Mouse (Mus musculus) kidney, postnatal 0 days (tissue): Measurements from ENCODE around the gene Pus10. TPM values are rescaled to one million over a fixed set of nuclear protein-coding genes. Genes with fewer than 3 reads are reported as not detected.

Source experiments
- ATAC-seq: fragments of 200-750 bp; cut with Nextera tagmentation; replicated peaks from 2 replicates; pipeline ENCODE4 v1.8.0; 2017; ENCODE audit warnings: low read depth, moderate number of reproducible peaks, moderate TSS enrichment, moderate library complexity; ENCODE audit not compliant: low FRiP score
- DNase-seq: peaks from one replicate; pipeline ENCODE4 v3.0.0-alpha.2; 2016; ENCODE audit warnings: low spot score
- H3K27ac ChIP-seq: fragments of 300-500 bp; sonication (generic); 2 replicates; pipeline ENCODE4 v1.5.1; 2014; ENCODE audit warnings: mild to moderate bottlenecking
- H3K27me3 ChIP-seq: fragments of 300-500 bp; sonication (generic); 2 replicates; pipeline ENCODE4 v1.6.1; 2014; ENCODE audit warnings: low read length, mixed read lengths; ENCODE audit not compliant: insufficient read depth
- H3K36me3 ChIP-seq: fragments of 300-500 bp; sonication (generic); 2 replicates; pipeline ENCODE4 v1.6.1; 2014; ENCODE audit warnings: low read length, mixed read lengths; ENCODE audit not compliant: insufficient read depth
- H3K4me1 ChIP-seq: fragments of 300-500 bp; sonication (generic); replicated peaks from 2 replicates; pipeline ENCODE4 v1.6.1; 2014; ENCODE audit warnings: antibody characterized with exemption, low read length, mixed read lengths; ENCODE audit not compliant: insufficient read depth
- H3K4me2 ChIP-seq: fragments of 300-500 bp; sonication (generic); 2 replicates; pipeline ENCODE4 v1.6.1; 2014; ENCODE audit warnings: mild to moderate bottlenecking, low read length, moderate library complexity, mixed read lengths
- H3K4me3 ChIP-seq: fragments of 300-500 bp; sonication (generic); replicated peaks from 2 replicates; pipeline ENCODE4 v1.5.1; 2014; ENCODE audit warnings: low read depth, low read length
- H3K9ac ChIP-seq: fragments of 300-500 bp; sonication (generic); 2 replicates; pipeline ENCODE4 v1.6.1; 2014; ENCODE audit warnings: low read depth, low read length
- H3K9me3 ChIP-seq: fragments of 300-500 bp; sonication (generic); replicated peaks from 2 replicates; pipeline ENCODE4 v1.6.1; 2016; ENCODE audit warnings: low read length, inconsistent platforms, mixed read lengths
- CTCF ChIP-seq: IDR thresholded peaks from 2 replicates; pipeline ENCODE4 v1.5.1; 2016; ENCODE audit warnings: antibody characterized with exemption, low read depth, mild to moderate bottlenecking, moderate library complexity
- WGBS: fragments of 180-500 bp; shearing (Covaris S2); extraction: QIAGEN DNeasy Blood & Tissue Kit; methylation state at CpG from one replicate; pipeline ENCODE4 v1.1.7; 2014; 5-methylcytosine and 5-hydroxymethylcytosine counted together
- polyA plus RNA-seq: library from polyadenylated mRNA; unstranded; fragments of >200 nt; fragmentation: Nextera tagmentation; extraction: Ambion mirVana; gene quantifications from 2 replicates; pipeline ENCODE4 v1.2.1, GENCODE M21; 2015

The Pus10 gene
- polyA plus RNA-seq, 1 experiment from 2014 or later, result 19.3 TPM

DNA sequence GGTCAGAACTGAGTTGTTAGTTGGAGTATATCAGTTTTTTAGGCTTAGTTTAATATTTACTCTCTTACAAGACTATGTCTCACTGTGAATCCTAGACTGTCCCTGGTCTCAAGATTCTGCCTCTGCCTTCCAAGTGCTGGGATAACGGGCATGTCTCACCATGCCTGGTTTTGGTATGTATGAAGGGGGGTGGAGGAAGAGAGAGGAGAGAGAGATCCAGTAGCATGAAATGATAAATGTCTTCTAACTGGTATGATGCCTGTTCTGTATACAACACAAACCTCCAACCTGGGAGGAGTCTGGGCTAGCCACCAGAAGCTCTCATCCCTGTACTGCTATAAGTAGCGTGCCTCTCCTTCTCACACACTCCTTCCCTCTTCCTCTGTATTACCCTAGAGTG lies 61.0 kb downstream of the Pus10 start:
- no peak for DNase-seq
- TF ChIP-seq CTCF, result no peak

GRCm38 (mm10) chr11:23728186-23728585 lies 62.7 kb downstream of the Pus10 start:
- 85% methylated on average over 2 of the region's 2 CpGs for WGBS
- Histone ChIP-seq H3K9me3 (no peaks in the 10 kb centered on the region), H3K4me2 (no peak overlapping the region), H3K4me3 (no peak overlapping the region), H3K27ac (no peak overlapping the region), H3K4me1 (no peaks in the 10 kb centered on the region), H3K27me3 (no peaks in the 10 kb centered on the region), H3K36me3 (peaks cover 27% of the 10 kb centered on the region), H3K9ac (no peak overlapping the region)
- DNase-seq (no peak), ATAC-seq (no peak)
- no peak for TF ChIP-seq CTCF

More for the DNA sequence above, 61.0 kb downstream of the Pus10 start:
- no peaks in the 10 kb centered on the region for H3K4me1 ChIP-seq
- no peak overlapping the region for H3K9ac ChIP-seq
- H3K9me3 ChIP-seq, result no peaks in the 10 kb centered on the region
- H3K36me3 ChIP-seq, result peaks cover 26% of the 10 kb centered on the region
- H3K4me2 ChIP-seq, result no peak overlapping the region
- H3K27me3 ChIP-seq, result no peaks in the 10 kb centered on the region
- no peak overlapping the region for H3K4me3 ChIP-seq
- H3K27ac ChIP-seq, result no peak overlapping the region
- no peak for ATAC-seq
- 88% methylated on average over 2 of the region's 2 CpGs for WGBS

DNA sequence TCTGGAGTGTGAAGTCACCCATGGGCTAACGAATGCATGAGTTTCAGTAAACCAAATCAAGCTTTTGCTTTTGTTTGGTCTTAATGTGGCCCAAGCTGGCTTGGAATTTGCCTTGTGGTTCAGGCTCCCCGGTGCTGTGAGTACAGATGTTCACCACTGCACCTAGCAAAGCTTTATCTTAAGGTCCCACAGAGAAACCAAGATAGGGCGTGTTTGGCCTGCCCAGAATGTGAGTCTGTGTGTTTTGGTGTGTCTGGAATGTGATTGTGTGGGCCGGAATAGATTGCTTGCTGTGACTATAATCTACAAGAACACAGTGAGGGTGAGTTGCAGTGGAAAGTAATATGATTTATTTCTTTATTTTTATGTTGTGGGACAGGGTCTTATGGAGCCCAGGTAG lies 64.6 kb downstream of the Pus10 start:
- 91% methylated on average over 4 of the region's 4 CpGs for WGBS
- no peak overlapping the region for H3K4me3 ChIP-seq
- H3K9ac ChIP-seq, result no peak overlapping the region
- H3K27me3 ChIP-seq, result no peaks in the 10 kb centered on the region
- ATAC-seq, result no peak
- H3K9me3 ChIP-seq, result no peaks in the 10 kb centered on the region
- H3K27ac ChIP-seq, result no peak overlapping the region
- DNase-seq, result no peak
- H3K4me1 ChIP-seq, result no peaks in the 10 kb centered on the region
- H3K36me3 ChIP-seq, result peaks cover 23% of the 10 kb centered on the region
- no peak for TF ChIP-seq CTCF
- H3K4me2 ChIP-seq, result no peak overlapping the region

DNA sequence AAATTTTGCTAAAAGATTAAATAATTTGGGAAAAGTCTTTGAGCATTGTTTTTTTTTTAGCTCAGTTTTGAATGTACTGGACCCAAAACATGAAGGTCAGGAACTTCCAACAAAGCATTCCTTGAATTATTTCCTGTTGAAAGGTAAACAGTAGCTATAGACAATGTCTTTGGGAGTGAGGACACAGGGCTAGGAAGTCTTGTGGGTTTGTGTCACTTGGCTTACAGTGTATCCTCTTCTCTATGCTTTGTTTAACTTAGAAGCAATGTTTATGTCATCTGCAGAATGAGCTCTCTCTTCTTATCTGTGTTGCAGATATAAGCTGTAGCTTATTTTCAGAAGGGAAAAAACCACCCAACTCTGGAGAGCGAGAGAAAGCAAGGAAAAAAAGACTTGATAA lies 67.4 kb downstream of the Pus10 start:
- no peak overlapping the region for H3K4me2 ChIP-seq
- no peak overlapping the region for H3K9ac ChIP-seq
- 83% methylated on average over 1 of the region's 1 CpGs for WGBS
- no peaks in the 10 kb centered on the region for H3K9me3 ChIP-seq
- no peak overlapping the region for H3K4me3 ChIP-seq
- DNase-seq, result no peak
- no peak for TF ChIP-seq CTCF
- H3K27me3 ChIP-seq, result no peaks in the 10 kb centered on the region
- H3K4me1 ChIP-seq, result no peaks in the 10 kb centered on the region
- H3K27ac ChIP-seq, result no peak overlapping the region
- peaks cover 14% of the 10 kb centered on the region; the same call in 1 of the 2 replicates for H3K36me3 ChIP-seq
- no peak for ATAC-seq

GRCm38 (mm10) chr11:23734749-23735286 lies 69.3 kb downstream of the Pus10 start:
- no peaks in the 10 kb centered on the region for H3K9me3 ChIP-seq
- no peak overlapping the region for H3K9ac ChIP-seq
- no peak overlapping the region for H3K4me3 ChIP-seq
- WGBS, result 86% methylated on average over 6 of the region's 6 CpGs
- peaks cover 8% of the 10 kb centered on the region; the same call in 1 of the 2 replicates for H3K36me3 ChIP-seq
- DNase-seq (no peak), ATAC-seq (no peak)
- H3K27me3 ChIP-seq, result no peaks in the 10 kb centered on the region
- H3K4me2 ChIP-seq, result no peak overlapping the region
- no peaks in the 10 kb centered on the region for H3K4me1 ChIP-seq
- no peak for TF ChIP-seq CTCF
- no peak overlapping the region for H3K27ac ChIP-seq

DNA sequence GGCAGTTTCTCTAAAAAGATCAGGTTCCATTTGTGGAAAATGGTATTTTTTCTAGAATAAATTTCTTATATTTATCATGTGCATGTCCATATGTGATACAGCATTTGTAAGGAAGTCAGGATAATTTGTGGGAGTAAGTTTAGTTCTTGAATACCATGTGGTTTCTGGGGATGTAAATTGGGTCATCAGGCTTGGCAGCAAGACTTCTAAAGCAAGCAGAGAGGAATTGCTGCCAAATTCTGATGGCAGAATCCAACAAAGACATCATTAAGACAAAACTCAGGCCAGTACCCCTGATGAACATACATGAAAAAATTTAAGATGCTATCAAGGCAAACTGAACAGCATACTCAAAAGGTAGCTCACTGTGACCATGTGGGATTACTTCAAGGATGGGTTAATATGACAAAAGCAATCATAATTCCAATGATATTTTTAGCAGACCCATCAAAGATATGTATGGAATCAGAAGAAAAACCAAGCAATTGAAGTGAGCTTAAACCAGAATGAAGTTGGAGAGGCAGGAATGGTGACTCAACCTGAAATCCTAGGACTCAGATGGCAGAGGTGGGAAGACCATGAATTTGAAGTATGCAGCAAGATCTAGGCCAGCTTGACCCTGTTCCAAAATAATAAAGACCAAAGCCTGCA lies 70.5 kb downstream of the Pus10 start:
- no peak overlapping the region for H3K4me2 ChIP-seq
- DNase-seq (no peak), ATAC-seq (no peak)
- no peaks in the 10 kb centered on the region for H3K4me1 ChIP-seq
- no peak overlapping the region for H3K4me3 ChIP-seq
- no peak for TF ChIP-seq CTCF
- H3K27me3 ChIP-seq, result no peaks in the 10 kb centered on the region
- H3K27ac ChIP-seq, result no peak overlapping the region
- peaks cover 8% of the 10 kb centered on the region; the same call in 1 of the 2 replicates for H3K36me3 ChIP-seq
- no peaks in the 10 kb centered on the region for H3K9me3 ChIP-seq
- H3K9ac ChIP-seq, result no peak overlapping the region

- no peaks in the 10 kb centered on the region for H3K36me3 ChIP-seq
- H3K4me3 ChIP-seq, result no peak overlapping the region
- no peak overlapping the region for H3K4me2 ChIP-seq
- WGBS, result 82% methylated on average over 4 of the region's 4 CpGs
- H3K27me3 ChIP-seq, result no peaks in the 10 kb centered on the region
- no peak for DNase-seq
- H3K9ac ChIP-seq, result no peak overlapping the region
- no peak overlapping the region for H3K27ac ChIP-seq
- no peaks in the 10 kb centered on the region for H3K4me1 ChIP-seq
- H3K9me3 ChIP-seq, result no peaks in the 10 kb centered on the region
- ATAC-seq, result no peak
- no peak for TF ChIP-seq CTCF
Observed at GRCm38 (mm10) chr11:23740895-23741294, 75.4 kb downstream of the Pus10 start.
